Mouse (Mus musculus) liver, embryonic 14.5 days (tissue): ENCODE measurements around the gene Dpep2nb.

ENCODE experiments used
- CTCF ChIP-seq: IDR thresholded peaks from 2 replicates; pipeline ENCODE4 v1.5.1; 2016; ENCODE audit warnings: antibody characterized with exemption, low read depth, control low read depth
- EP300 ChIP-seq: IDR thresholded peaks from 2 replicates; pipeline ENCODE4 v1.6.1; 2016; ENCODE audit warnings: antibody characterized with exemption, low read depth

DNA sequence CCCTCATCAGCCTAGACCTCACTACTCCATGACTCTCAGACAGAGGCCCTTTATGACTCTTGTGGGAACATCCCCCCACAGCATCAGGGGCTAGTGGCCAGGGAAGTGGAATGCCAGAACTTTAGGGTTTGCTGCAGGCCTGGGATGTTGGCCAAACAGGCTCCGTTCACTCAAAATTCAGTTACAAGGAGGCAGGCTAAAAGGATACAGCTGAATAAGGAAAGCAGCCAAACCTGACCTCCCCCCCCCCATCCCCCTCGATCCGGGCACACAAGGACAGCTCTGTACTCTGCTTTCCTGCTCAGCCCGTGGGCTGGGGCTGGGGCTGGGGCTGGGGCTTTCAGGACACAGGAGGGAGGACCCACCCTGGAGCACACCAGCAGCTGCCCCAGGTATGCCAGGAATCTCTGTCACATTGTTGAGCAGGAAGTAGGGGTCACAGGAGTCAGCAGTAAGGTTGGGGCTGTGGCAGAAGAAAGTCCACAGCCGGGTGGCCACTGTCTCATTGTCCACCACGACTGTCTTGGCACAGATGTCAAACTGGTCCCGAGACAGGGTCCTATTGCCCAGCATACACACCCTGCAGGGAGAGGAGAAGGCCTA is 54.6 kb downstream of the Dpep2nb start:
- TF ChIP-seq CTCF (no peak), EP300 (no peak)
